Mouse (Mus musculus) cerebellum, postnatal 36 days (tissue): ENCODE results near the gene Slc10a3.
A peak's percentile ranks its signal among the peaks of the same experiment; 100 is the strongest.
"Not testable (repeated sequence)": the region's sequence is repeated elsewhere in the genome, so short reads cannot be mapped to it uniquely, and the experiment has no call there.

Experiments
- DNase-seq, 2 experiments: peaks; one replicate each; pipeline ENCODE4 v3.0.0; 2021 to 2022; ENCODE audit warnings: mixed read lengths in 2 of 2

Slc10a3 gene

GRCm38 (mm10) chrX:74372888-74373549 is at the start of gene Slc10a3, which contains the start of gene Ubl4a:
TSS of gene Slc10a3 (minus strand) at chrX:74373349.
TSS of gene Ubl4a (minus strand) at chrX:74373218.
- DNase-seq, result peak; percentile 68 to 78

GRCm38 (mm10) chrX:74413377-74413776 is 40.2 kb upstream of the Slc10a3 start:
- DNase-seq, result peak; percentile 58 to 73

GRCm38 (mm10) chrX:74408340-74408739 is 35.2 kb upstream of the Slc10a3 start:
- no peak for DNase-seq

- no peak for DNase-seq
Measured at GRCm38 (mm10) chrX:74400136-74400535, 27.0 kb upstream of the Slc10a3 start.

- peak; percentile 73 to 80 for DNase-seq
Measured at GRCm38 (mm10) chrX:74392535-74393443, 19.6 kb upstream of the Slc10a3 start, which contains the start of the genes Fam3a and Ikbkg. TSS of gene Fam3a (minus strand) at chrX:74393272. TSS of gene Ikbkg (plus strand) at chrX:74393290.

- DNase-seq, result no peak
Measured at GRCm38 (mm10) chrX:74388153-74388552, 15.0 kb upstream of the Slc10a3 start.

- no peak for DNase-seq
Measured at GRCm38 (mm10) chrX:74384451-74384850, 11.3 kb upstream of the Slc10a3 start.

GRCm38 (mm10) chrX:74368209-74368909 is 4.8 kb downstream of the Slc10a3 start:
- peak; percentile 66 to 72 for DNase-seq

GRCm38 (mm10) chrX:74367512-74367911 is 5.6 kb downstream of the Slc10a3 start:
- no peak for DNase-seq

GRCm38 (mm10) chrX:74359171-74359570 is 14.0 kb downstream of the Slc10a3 start:
- DNase-seq, result no peak

GRCm38 (mm10) chrX:74357069-74357468 is 16.1 kb downstream of the Slc10a3 start:
- not testable (repeated sequence) for DNase-seq

GRCm38 (mm10) chrX:74353467-74353770 is 19.7 kb downstream of the Slc10a3 start, which contains the start of gene Lage3:
TSS of gene Lage3 (minus strand) at chrX:74353618.
- DNase-seq, result peak; percentile 78 to 82

GRCm38 (mm10) chrX:74352645-74353466 is 20.3 kb downstream of the Slc10a3 start:
- DNase-seq, result no peak

- DNase-seq, result peak in 1 of 2 experiments; percentile 27
Measured at GRCm38 (mm10) chrX:74330166-74330930, 42.8 kb downstream of the Slc10a3 start.

GRCm38 (mm10) chrX:74329215-74329671 is 43.9 kb downstream of the Slc10a3 start:
- DNase-seq, result peak in 1 of 2 experiments; percentile 16

- peak; percentile 66 to 70 for DNase-seq
Measured at GRCm38 (mm10) chrX:74328725-74329161, 44.4 kb downstream of the Slc10a3 start, which contains the start of gene Plxna3. TSS of gene Plxna3 (plus strand) at chrX:74329066.
